Mouse (Mus musculus): ENCODE measurements at regions not wholly inside any gene's neighbourhood (a gene's known extent, or its start where the extent isn't known, plus 50 kb on each side); places are given as distances from the start of the nearest gene placed in this dataset.

DNA sequence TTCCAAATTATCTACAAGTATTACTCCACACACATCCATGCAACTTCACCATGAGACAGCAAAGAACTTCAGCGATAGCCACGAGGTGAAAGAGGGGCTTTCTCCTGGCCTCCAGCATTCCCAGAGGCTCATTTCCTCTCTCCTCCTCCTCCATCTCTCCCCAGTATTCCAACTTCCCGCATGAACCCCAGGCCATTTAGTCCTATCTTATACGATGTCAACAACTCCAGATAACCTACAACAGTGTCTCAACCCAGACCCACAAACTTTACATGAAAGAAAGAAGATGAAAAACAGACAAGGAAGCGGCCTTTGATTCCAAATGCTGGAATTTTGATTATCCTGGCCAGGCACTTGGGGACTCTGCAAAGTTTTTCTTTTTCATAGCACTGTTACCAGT lies 63.8 kb upstream of the Tspan2 start:
- TF ChIP-seq POLR2A (IDR thresholded peaks at IDR 0.05; ENCODE audit: extremely low read depth, insufficient read depth, low read length) (no peak), CTCF (IDR thresholded peaks at IDR 0.05; ENCODE audit: low read depth, low read length) (no peak)

Data from liver, adult 2 months (tissue).